Mouse (Mus musculus) liver, adult (tissue): ENCODE measurements around the gene C1galt1c1.

Experiments used
- GATA4 ChIP-seq: IDR thresholded peaks from 2 replicates; pipeline ENCODE4 v1.6.1; 2014; ENCODE audit warnings: mild to moderate bottlenecking, low read length; ENCODE audit not compliant: insufficient replicate concordance

C1galt1c1 gene

DNA sequence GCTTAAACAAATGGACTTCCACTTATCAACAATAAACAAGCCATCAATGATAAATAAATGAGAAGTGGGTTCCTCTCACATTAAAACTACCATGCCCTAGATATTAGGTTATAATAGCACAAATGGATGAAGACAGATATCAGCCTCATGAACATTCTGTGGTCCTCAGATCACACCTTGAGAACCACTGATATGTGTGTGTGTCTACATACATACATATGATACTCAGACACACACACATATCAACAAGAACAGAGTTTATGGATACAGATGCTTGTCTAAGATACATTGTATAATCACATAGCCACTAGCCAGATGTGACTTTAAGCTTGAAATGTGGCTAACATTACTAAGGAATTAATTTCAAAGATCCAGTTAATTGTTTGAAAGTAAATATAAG, 51.6 kb downstream of the C1galt1c1 start:
- no peak for TF ChIP-seq GATA4

DNA sequence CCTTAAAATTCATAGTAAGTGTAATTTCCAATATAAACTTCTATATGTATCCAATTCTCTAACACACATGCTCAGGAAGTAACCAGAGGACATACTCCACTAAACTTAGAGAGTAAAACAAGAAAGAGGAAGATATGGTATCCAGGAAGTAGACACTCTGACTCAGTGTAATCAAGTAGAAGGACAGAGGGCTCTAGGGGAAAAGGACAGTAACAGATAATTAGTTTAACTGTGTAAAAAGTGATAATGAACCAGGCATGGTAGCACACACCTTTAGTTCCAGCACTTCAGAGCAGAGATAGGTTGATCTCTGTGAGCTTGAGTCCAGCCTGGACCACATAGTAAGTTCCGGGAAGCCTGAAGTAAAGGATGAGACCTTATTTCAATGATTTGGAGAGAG, 53.7 kb downstream of the C1galt1c1 start:
- TF ChIP-seq GATA4: no peak
